Mouse (Mus musculus): ENCODE data around the gene Bace2. TPM values are rescaled to one million over a fixed set of nuclear protein-coding genes. Genes with fewer than 3 reads are reported as not detected.

The Bace2 gene
- polyA plus RNA-seq, 1 experiment from 2014 or later, result 9.7 TPM

DNA sequence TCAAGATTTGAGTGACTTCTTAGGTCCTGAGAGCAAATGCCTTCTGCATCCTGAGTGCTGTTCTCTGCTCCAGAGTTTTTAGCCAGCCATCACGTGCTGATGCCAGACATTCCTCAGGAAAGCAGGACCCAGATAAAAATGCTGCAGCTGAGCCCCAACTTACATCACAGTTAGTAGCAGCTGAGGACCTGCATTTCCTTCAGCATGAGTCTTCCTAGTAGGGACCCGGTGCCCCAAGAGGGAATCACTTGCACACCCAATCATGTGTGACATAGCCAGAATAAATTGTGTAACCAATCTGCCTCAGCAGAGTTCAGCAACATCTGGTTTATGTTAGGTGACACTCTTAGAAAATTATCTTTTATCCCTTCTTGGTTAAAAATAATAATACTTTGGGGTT, 34.7 kb downstream of the Bace2 start:
- no peaks in the 10 kb centered on the region for H3K27me3 ChIP-seq (replicated peaks; ENCODE audit: control insufficient read depth, insufficient read depth, low read length)
- H3K27ac ChIP-seq (ENCODE audit: low read depth), result no peak overlapping the region
- ATAC-seq (replicated peaks; ENCODE audit: low FRiP score, low TSS enrichment, low read depth) (no peak), DNase-seq (ENCODE audit: low spot score) (no peak)
- H3K4me1 ChIP-seq (replicated peaks; ENCODE audit: control insufficient read depth, insufficient read depth, low read length), result peaks cover 4% of the 10 kb centered on the region; the same call in 1 of the 2 replicates
- H3K36me3 ChIP-seq (ENCODE audit: control insufficient read depth, insufficient read depth, low read length), result no peaks in the 10 kb centered on the region
- no peaks in the 10 kb centered on the region for H3K9me3 ChIP-seq (ENCODE audit: control insufficient read depth, low read length)
- 15% methylated on average over 2 of the region's 2 CpGs for WGBS
- H3K4me3 ChIP-seq (ENCODE audit: low read depth, low read length), result no peak overlapping the region
- H3K4me2 ChIP-seq (ENCODE audit: low read length), result no peak overlapping the region
- no peak overlapping the region for H3K9ac ChIP-seq (ENCODE audit: low read length)

DNA sequence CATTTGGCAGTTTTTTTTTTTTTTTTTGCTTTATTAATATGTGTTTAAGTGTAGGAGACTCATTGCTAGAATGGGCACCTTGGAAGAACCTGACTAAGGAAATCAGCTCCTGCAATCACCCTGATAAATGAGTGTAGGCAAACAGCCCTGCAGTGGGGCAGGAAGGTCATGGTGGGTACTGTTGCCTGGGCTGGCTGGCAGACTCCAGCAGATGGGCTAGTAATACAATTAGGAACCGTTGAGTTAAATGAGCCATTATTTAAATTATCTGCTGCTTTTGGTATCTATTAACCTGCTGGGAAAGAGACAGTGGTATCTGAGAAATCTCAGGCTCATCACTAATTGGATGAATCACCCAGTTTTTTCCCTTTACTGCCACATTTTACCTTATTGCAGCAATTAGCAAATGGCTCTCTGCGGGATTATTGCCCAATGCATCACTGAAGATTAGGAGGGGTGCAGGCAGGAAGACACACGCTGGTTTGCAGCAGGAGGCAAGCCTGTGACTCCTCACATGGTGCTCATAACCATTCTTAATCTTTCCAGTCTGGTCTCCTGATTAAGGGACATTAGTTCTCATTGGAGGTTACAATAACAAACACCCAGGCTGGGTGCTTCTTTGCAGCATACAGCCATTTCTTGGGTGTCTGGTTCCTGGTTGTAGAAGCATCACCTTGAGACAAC, 35.3 kb downstream of the Bace2 start:
- H3K9me3 ChIP-seq (ENCODE audit: control insufficient read depth, low read length), result no peaks in the 10 kb centered on the region
- no peak overlapping the region for H3K4me2 ChIP-seq (ENCODE audit: low read length)
- no peak for DNase-seq (ENCODE audit: low spot score)
- H3K4me1 ChIP-seq (replicated peaks; ENCODE audit: control insufficient read depth, insufficient read depth, low read length), result peaks cover 4% of the 10 kb centered on the region; the same call in 1 of the 2 replicates
- H3K27me3 ChIP-seq (replicated peaks; ENCODE audit: control insufficient read depth, insufficient read depth, low read length), result no peaks in the 10 kb centered on the region
- ATAC-seq (replicated peaks; ENCODE audit: low FRiP score, low TSS enrichment, low read depth), result no peak
- no peaks in the 10 kb centered on the region for H3K36me3 ChIP-seq (ENCODE audit: control insufficient read depth, insufficient read depth, low read length)
- 13% methylated on average over 3 of the region's 3 CpGs for WGBS
- no peak overlapping the region for H3K9ac ChIP-seq (ENCODE audit: low read length)
- no peak overlapping the region for H3K27ac ChIP-seq (ENCODE audit: low read depth)
- no peak overlapping the region for H3K4me3 ChIP-seq (ENCODE audit: low read depth, low read length)

DNA sequence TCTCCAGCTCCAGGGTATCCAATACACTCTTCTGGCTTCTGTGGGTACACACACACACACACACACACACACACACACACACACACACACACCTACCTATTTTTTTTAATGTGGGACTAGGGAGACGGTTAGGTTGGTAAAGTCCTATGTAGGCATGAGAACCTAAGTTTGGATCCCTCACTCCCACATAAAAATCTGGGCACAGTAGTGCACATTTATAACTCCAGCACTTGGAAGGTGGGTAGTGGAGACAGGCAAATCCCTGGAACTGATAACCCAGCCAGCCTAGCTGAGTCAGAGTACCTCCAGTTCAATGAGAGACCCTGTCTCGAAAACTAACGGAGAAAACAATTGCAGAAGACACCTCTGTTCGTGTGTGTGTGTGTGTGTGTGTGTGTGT, 39.9 kb downstream of the Bace2 start:
- Histone ChIP-seq H3K4me2 (ENCODE audit: low read length) (no peak overlapping the region), H3K4me1 (replicated peaks; ENCODE audit: control insufficient read depth, insufficient read depth, low read length) (peaks cover 4% of the 10 kb centered on the region; the same call in 1 of the 2 replicates), H3K27ac (ENCODE audit: low read depth) (no peak overlapping the region), H3K9me3 (ENCODE audit: control insufficient read depth, low read length) (no peaks in the 10 kb centered on the region), H3K9ac (ENCODE audit: low read length) (no peak overlapping the region), H3K27me3 (replicated peaks; ENCODE audit: control insufficient read depth, insufficient read depth, low read length) (no peaks in the 10 kb centered on the region), H3K4me3 (ENCODE audit: low read depth, low read length) (no peak overlapping the region), H3K36me3 (ENCODE audit: control insufficient read depth, insufficient read depth, low read length) (no peaks in the 10 kb centered on the region)
- DNase-seq (ENCODE audit: low spot score), result no peak
- no peak for ATAC-seq (replicated peaks; ENCODE audit: low FRiP score, low TSS enrichment, low read depth)
- 90% methylated on average over 4 of the region's 4 CpGs for WGBS

DNA sequence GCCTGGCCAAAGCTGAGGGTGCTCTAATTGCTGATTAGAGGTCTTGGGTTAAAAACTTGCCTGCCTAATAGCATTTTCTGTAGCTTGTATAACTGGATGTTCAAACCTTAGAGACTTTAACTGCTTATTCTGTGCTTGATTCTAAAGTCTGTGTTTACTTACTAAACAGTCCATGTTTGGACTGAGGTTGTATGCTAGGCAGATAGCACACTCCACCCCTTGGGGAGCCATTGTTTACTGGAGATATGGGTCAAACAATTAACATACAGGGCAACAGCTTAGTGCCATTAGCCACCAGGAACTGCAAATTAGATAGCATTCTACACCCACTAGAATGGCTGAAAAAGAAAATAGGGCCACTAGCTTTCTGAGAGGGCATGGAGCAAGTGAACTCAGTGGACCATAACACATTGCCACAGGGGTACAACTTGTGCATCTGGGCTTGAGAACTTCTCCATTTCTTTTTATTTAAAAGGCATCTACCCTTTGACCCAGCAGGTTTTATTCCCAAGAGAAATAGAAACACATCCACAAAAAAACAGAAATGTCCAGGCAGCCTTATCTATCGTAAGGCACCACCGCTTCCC, 41.5 kb downstream of the Bace2 start:
- H3K36me3 ChIP-seq (ENCODE audit: control insufficient read depth, insufficient read depth, low read length), result no peaks in the 10 kb centered on the region
- no peak for ATAC-seq (replicated peaks; ENCODE audit: low FRiP score, low TSS enrichment, low read depth)
- H3K27me3 ChIP-seq (replicated peaks; ENCODE audit: control insufficient read depth, insufficient read depth, low read length), result no peaks in the 10 kb centered on the region
- WGBS, result 75% methylated on average over 2 of the region's 2 CpGs
- DNase-seq (ENCODE audit: low spot score), result no peak
- H3K4me3 ChIP-seq (ENCODE audit: low read depth, low read length), result no peak overlapping the region
- H3K27ac ChIP-seq (ENCODE audit: low read depth), result no peak overlapping the region
- H3K4me2 ChIP-seq (ENCODE audit: low read length), result no peak overlapping the region
- no peak overlapping the region for H3K9ac ChIP-seq (ENCODE audit: low read length)
- H3K9me3 ChIP-seq (ENCODE audit: control insufficient read depth, low read length), result no peaks in the 10 kb centered on the region
- H3K4me1 ChIP-seq (replicated peaks; ENCODE audit: control insufficient read depth, insufficient read depth, low read length), result no peaks in the 10 kb centered on the region

DNA sequence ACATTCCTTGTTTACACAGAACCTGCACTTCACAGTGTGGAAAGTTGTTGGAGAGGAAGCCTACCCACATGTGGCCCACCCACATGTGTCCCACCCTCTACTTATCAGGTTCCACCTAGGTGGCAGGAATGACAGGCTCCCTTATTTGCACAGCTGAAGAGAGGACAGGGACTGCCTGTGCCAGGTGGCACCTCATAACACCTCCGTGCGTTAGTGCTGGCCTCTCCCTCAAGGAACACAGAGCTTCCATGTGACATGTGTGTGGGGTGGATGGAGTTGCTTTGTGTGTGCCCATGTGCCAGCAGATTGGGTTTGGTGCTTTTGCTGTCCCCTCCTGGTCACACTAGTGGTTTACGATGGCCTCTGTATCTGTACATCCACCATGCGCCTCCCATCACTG, 43.4 kb downstream of the Bace2 start:
- WGBS, result 83% methylated on average over 4 of the region's 4 CpGs
- Histone ChIP-seq H3K4me2 (ENCODE audit: low read length) (no peak overlapping the region), H3K27ac (ENCODE audit: low read depth) (no peak overlapping the region), H3K36me3 (ENCODE audit: control insufficient read depth, insufficient read depth, low read length) (no peaks in the 10 kb centered on the region), H3K4me3 (ENCODE audit: low read depth, low read length) (no peak overlapping the region), H3K27me3 (replicated peaks; ENCODE audit: control insufficient read depth, insufficient read depth, low read length) (no peaks in the 10 kb centered on the region), H3K9me3 (ENCODE audit: control insufficient read depth, low read length) (no peaks in the 10 kb centered on the region), H3K9ac (ENCODE audit: low read length) (no peak overlapping the region), H3K4me1 (replicated peaks; ENCODE audit: control insufficient read depth, insufficient read depth, low read length) (no peaks in the 10 kb centered on the region)
- DNase-seq (ENCODE audit: low spot score), result no peak
- ATAC-seq (replicated peaks; ENCODE audit: low FRiP score, low TSS enrichment, low read depth), result no peak

DNA sequence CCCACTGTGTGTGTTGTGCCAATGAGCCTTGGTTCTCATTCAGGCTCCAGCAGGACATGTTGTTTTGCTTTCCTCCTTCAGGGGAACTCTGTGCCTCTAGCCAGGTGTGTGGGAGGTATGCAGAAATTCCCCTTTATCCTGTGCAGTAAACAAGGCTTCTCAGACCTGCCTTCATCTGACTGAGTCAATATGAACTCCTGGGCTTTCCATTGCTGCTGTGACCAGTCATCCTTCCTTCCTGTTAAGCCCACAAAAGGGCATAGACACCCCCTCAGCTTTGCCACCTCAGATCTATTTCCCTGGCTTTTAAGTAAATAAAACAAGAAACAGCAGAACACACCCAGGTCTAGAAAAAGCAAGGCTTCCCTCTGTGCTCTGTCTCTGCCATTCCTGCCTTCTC, 45.2 kb downstream of the Bace2 start:
- H3K27me3 ChIP-seq (replicated peaks; ENCODE audit: control insufficient read depth, insufficient read depth, low read length), result no peaks in the 10 kb centered on the region
- no peaks in the 10 kb centered on the region for H3K9me3 ChIP-seq (ENCODE audit: control insufficient read depth, low read length)
- no peak for ATAC-seq (replicated peaks; ENCODE audit: low FRiP score, low TSS enrichment, low read depth)
- H3K4me2 ChIP-seq (ENCODE audit: low read length), result no peak overlapping the region
- no peaks in the 10 kb centered on the region for H3K4me1 ChIP-seq (replicated peaks; ENCODE audit: control insufficient read depth, insufficient read depth, low read length)
- DNase-seq (ENCODE audit: low spot score), result no peak
- no peak overlapping the region for H3K27ac ChIP-seq (ENCODE audit: low read depth)
- H3K9ac ChIP-seq (ENCODE audit: low read length), result no peak overlapping the region
- no peaks in the 10 kb centered on the region for H3K36me3 ChIP-seq (ENCODE audit: control insufficient read depth, insufficient read depth, low read length)
- H3K4me3 ChIP-seq (ENCODE audit: low read depth, low read length), result no peak overlapping the region

DNA sequence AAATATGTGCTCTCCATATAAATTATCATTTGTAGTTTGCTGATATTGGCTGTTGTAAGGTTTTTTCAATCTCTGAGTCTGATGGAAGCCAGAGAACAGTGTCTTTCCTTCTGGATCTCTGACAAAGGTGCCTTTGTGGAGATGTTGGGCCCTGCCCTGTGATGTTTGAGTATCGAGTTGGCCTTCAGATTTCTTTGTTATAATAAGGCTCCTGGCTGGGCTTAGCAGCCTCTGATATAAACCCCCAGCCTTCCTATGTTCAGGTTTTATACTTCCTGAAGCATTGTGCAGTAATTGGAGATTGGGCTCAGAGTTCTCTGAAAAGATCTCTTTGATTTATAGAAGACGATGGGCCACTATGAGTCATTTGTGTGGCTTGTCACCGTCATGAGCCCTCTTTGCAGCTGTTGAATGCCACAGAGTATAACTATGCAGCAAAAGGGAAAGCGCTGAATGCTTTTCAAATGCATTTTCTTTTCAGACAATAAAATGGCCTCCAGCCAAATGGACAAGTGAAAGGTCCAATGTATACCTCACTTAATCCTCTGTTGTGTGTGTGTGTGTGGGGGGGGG, 45.8 kb downstream of the Bace2 start:
- WGBS, result 66% methylated on average over 4 of the region's 4 CpGs
- ATAC-seq (replicated peaks; ENCODE audit: low FRiP score, low TSS enrichment, low read depth), result no peak

DNA sequence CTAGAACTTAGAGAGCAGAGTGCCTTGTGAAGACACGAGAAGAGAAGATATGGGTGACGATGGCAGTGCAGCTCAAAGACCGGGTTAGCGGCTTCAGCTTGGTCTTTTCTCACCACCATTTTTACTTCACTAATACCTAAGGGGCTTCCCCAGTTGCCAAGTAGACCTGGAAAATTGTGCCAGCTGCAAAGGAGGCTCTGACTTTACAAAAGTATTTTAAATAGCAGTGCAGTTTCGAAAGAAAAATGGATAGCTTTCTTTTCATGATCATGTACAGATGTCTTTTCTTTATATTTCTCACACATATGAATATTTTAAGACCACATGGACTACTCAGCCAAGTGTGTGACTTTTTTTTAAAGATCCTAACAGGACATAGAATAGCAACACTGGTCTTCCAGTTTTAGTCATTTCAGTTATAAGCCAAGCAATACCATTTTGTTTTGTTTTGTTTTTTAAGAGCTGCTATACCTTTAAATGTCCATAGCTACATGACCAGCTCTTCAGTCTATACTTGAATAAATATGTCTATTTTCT, 49.0 kb downstream of the Bace2 start:
- Histone ChIP-seq H3K36me3 (ENCODE audit: control insufficient read depth, insufficient read depth, low read length) (no peaks in the 10 kb centered on the region), H3K27ac (ENCODE audit: low read depth) (no peak overlapping the region), H3K4me2 (ENCODE audit: low read length) (no peak overlapping the region), H3K9ac (ENCODE audit: low read length) (no peak overlapping the region), H3K4me1 (replicated peaks; ENCODE audit: control insufficient read depth, insufficient read depth, low read length) (no peaks in the 10 kb centered on the region), H3K27me3 (replicated peaks; ENCODE audit: control insufficient read depth, insufficient read depth, low read length) (no peaks in the 10 kb centered on the region), H3K9me3 (ENCODE audit: control insufficient read depth, low read length) (no peaks in the 10 kb centered on the region), H3K4me3 (ENCODE audit: low read depth, low read length) (no peak overlapping the region)
- 94% methylated on average over 5 of the region's 5 CpGs for WGBS
- ATAC-seq (replicated peaks; ENCODE audit: low FRiP score, low TSS enrichment, low read depth), result no peak
- no peak for DNase-seq (ENCODE audit: low spot score)

More for the DNA sequence above, 45.8 kb downstream of the Bace2 start:
- H3K36me3 ChIP-seq (ENCODE audit: control insufficient read depth, insufficient read depth, low read length), result no peaks in the 10 kb centered on the region
- no peaks in the 10 kb centered on the region for H3K27me3 ChIP-seq (replicated peaks; ENCODE audit: control insufficient read depth, insufficient read depth, low read length)
- no peak overlapping the region for H3K9ac ChIP-seq (ENCODE audit: low read length)
- no peaks in the 10 kb centered on the region for H3K9me3 ChIP-seq (ENCODE audit: control insufficient read depth, low read length)
- no peak overlapping the region for H3K4me2 ChIP-seq (ENCODE audit: low read length)
- H3K4me3 ChIP-seq (ENCODE audit: low read depth, low read length), result no peak overlapping the region
- no peak for DNase-seq (ENCODE audit: low spot score)
- no peaks in the 10 kb centered on the region for H3K4me1 ChIP-seq (replicated peaks; ENCODE audit: control insufficient read depth, insufficient read depth, low read length)
- H3K27ac ChIP-seq (ENCODE audit: low read depth), result no peak overlapping the region; the same call in 1 of the 2 replicates

Data from intestine, embryonic 14.5 days (tissue).